Mouse (Mus musculus): ENCODE data around the gene Bicdl1.

Bicdl1 gene

DNA sequence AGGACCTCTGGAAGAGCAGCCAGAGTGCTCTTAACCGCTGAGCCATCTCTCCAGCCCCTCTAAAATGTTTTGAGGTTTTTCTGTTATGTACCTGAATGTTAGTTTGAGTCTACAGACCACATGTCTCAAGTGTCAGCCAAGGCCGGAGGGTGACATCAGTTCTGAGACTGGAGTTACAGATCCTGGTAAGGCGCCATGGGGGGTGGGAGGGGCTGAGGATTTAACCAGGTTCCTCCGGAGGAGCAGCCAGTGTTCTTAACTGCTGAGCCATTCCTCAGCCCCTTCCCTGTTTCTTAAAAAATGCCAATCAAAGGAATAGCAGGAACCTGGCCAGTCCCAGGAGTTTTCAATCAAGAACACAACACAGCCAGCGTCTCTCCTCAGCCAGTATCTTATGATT lies 101.1 kb downstream of the Bicdl1 start:
- no peak for DNase-seq (ENCODE audit: extremely low read depth, insufficient read length, low spot score)

- no peak for DNase-seq (ENCODE audit: extremely low read depth, insufficient read length, low spot score)
Measured at GRCm38 (mm10) chr5:115629672-115630071, 101.7 kb downstream of the Bicdl1 start.

- no peak for DNase-seq (ENCODE audit: extremely low read depth, insufficient read length, low spot score)
Measured at GRCm38 (mm10) chr5:115628083-115628482, 103.3 kb downstream of the Bicdl1 start.

DNA sequence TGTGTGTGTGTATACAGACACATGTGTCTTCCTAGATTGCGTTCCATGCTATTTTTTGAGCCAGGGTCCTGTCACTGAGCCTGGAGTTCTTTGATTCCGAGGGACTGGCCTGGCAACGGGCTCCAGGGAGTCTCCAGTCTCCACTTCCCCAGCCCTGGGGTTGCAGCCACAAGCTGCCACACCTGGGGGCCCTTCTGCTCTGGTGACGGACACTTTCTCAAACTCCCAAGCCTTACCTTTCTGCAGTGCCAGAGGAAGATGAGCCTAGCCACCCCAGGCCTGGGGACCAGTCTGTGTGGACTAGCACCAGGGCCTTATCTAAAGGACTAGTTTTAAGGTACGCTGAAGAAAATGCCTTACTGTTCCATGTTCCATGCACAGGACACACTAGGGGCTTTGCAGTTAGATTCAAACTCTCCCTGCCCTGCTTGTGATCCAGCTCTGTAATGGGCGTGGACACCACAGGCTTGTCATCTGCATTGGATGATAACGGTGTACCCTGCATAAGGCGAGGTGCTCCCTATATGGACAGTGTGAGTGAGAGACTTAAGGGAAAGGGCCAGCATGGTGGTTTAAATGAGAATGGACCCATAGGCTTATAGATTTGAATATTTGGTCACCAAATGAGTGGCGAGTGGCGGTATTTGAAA lies 105.1 kb downstream of the Bicdl1 start:
- no peak for DNase-seq (ENCODE audit: extremely low read depth, insufficient read length, low spot score)

DNA sequence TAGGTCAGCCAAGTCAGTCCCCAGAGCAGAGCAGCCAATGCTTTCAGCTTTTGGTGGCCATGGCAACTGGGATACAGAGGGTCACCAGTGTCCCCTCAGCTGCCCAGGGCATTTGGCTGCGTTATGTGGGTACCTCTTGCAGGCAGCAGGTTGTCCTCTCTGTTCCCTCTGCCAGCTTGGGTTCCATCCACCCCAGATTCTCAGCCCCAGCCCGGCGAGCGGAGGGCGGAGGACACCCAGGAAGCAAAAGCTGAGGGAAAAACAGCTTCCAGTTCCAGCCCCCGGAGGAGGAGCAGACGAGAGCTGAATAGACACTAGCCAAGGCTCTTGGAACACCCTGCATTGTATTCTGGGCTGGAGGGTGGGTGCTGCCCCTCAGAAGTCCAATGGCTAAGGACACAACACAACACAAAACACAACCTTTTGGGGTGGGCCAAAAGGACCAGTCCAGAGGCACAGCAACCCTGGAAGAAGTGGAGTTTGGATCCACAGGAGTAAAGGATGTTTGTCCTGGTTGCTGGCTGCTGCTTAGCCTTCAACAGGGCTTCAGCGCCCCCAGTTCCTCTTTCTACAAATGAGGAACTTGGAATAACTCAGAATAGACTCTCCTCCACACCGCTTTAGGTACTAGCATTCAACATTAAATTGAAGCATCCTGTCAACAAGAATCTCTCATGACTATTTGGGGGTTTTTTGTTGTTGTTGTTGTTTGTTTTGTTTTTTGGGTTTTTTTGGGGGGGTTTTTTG lies 107.6 kb downstream of the Bicdl1 start:
- DNase-seq (ENCODE audit: extremely low read depth, insufficient read length, low spot score), result no peak

DNA sequence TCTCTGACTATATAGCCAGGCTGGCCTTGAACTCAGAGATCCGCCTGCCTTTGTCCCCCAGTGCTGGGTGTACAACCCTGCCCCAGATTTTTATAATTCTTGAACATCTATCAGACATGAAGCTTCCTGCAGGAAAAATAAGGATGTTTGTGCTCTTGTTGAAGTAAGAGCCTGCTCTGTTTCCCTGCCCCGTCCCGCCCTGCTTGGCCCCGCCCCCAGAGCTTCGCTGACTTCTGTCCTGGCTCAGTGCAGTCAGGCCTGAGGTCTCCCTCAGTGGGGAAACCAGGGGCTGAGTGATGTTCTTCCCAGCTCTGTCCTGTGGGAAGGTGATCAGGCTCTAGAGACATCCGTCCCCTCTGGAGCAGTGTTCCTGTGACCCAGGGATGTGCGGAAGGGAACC lies 108.7 kb downstream of the Bicdl1 start:
- no peak for DNase-seq (ENCODE audit: extremely low read depth, insufficient read length, low spot score)

DNA sequence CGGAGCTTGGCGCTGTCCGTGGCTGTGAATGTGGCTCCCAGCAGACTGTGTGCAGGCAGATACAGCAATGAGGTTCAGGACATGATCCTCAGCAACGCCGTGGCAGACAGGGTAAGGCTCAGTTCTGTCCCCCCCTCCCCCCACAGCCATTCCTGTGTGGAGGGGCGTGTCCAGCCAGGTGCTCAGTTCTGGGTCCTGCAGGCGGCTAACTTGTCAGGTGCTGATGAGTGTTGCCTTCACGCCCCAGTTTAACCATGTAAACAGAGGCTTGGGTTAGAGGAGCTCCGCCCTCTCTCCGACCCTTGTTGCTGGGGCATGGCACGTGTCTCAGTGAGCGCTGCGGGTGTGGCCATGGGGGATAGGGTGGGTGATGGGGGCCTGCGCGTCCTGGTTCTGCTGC lies 111.7 kb downstream of the Bicdl1 start:
- no peak for DNase-seq (ENCODE audit: extremely low read depth, insufficient read length, low spot score)

DNA sequence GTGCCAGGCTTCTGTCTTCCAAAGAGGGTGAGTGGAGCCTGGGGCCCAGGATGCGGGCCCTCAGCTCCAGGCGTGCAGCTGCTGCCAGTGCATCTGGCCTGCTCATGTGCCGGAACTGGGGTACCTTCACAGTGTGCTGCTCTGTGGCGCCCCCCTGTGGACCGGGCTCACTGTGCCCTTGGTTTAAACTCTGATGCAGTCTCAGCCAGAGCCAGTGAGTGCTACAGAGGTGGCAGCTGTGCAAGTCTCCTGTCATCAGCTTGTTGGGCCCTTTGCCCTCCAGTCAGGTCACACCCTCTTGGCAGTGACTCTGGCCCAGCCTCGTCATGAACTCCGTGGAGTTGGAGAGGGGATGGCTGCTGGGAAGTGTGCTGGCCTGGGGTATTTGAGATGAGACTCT lies 116.5 kb downstream of the Bicdl1 start:
- DNase-seq (ENCODE audit: extremely low read depth, insufficient read length, low spot score), result no peak

GRCm38 (mm10) chr5:115613332-115613731 lies 118.1 kb downstream of the Bicdl1 start:
- DNase-seq (ENCODE audit: extremely low read depth, insufficient read length, low spot score), result no peak

GRCm38 (mm10) chr5:115611566-115611965 lies 119.9 kb downstream of the Bicdl1 start:
- no peak for DNase-seq (ENCODE audit: extremely low read depth, insufficient read length, low spot score)

DNA sequence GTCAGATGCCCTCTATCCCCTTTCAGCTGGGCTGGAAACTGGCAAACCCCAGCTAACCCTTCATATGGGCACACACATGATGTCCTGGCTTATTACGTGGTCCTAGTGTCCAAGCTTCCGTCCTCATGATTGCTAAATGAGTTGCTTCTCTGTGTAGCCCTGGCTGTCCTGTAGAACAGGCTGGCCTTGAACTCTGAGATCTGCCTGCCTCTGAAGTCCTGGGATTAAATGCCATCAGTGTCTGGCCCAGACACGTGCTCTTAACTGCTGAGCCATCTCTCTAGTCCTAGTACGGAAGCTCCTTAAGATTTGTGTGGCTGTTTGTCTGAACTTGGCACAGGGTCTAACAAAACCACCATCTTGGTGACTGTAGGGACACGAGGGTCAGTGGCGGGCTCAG lies 127.9 kb downstream of the Bicdl1 start:
- no peak for DNase-seq (ENCODE audit: extremely low read depth, insufficient read length, low spot score)
